Mouse (Mus musculus): ENCODE measurements around the gene Kif5c.

Gene Kif5c

GRCm38 (mm10) chr2:49773194-49773931, 154.3 kb downstream of the Kif5c start:
- no peak for ATAC-seq (ENCODE audit: insufficient number of reproducible peaks, low FRiP score, low TSS enrichment)

GRCm38 (mm10) chr2:49774180-49774579, 155.1 kb downstream of the Kif5c start:
- ATAC-seq (ENCODE audit: insufficient number of reproducible peaks, low FRiP score, low TSS enrichment): no peak

GRCm38 (mm10) chr2:49775187-49775586, 156.1 kb downstream of the Kif5c start:
- no peak for ATAC-seq (ENCODE audit: insufficient number of reproducible peaks, low FRiP score, low TSS enrichment)

GRCm38 (mm10) chr2:49775735-49776134, 156.6 kb downstream of the Kif5c start:
- no peak for ATAC-seq (ENCODE audit: insufficient number of reproducible peaks, low FRiP score, low TSS enrichment)

GRCm38 (mm10) chr2:49776407-49776806, 157.3 kb downstream of the Kif5c start:
- no peak for ATAC-seq (ENCODE audit: insufficient number of reproducible peaks, low FRiP score, low TSS enrichment)

- ATAC-seq (ENCODE audit: insufficient number of reproducible peaks, low FRiP score, low TSS enrichment): peak; percentile 45; the same call in 1 of the 2 replicates
These were observed 168.4 kb downstream of the Kif5c start, which contains the start of gene Lypd6b for GRCm38 (mm10) chr2:49787376-49788050. TSS of gene Lypd6b (plus strand) at chr2:49787688.

- peak; percentile 23; the same call in 1 of the 2 replicates for ATAC-seq (ENCODE audit: insufficient number of reproducible peaks, low FRiP score, low TSS enrichment)
These were observed 168.9 kb downstream of the Kif5c start for GRCm38 (mm10) chr2:49788051-49788418.

GRCm38 (mm10) chr2:49788643-49789042, 169.5 kb downstream of the Kif5c start:
- ATAC-seq (ENCODE audit: insufficient number of reproducible peaks, low FRiP score, low TSS enrichment): no peak

- ATAC-seq (ENCODE audit: insufficient number of reproducible peaks, low FRiP score, low TSS enrichment): no peak
These were observed 170.0 kb downstream of the Kif5c start for GRCm38 (mm10) chr2:49789078-49789477.

- ATAC-seq (ENCODE audit: insufficient number of reproducible peaks, low FRiP score, low TSS enrichment): no peak
These were observed 170.4 kb downstream of the Kif5c start for GRCm38 (mm10) chr2:49789504-49789903.

GRCm38 (mm10) chr2:49797444-49798143, 178.5 kb downstream of the Kif5c start:
- ATAC-seq (ENCODE audit: insufficient number of reproducible peaks, low FRiP score, low TSS enrichment): no peak

- ATAC-seq (ENCODE audit: insufficient number of reproducible peaks, low FRiP score, low TSS enrichment): no peak
These were observed 185.3 kb downstream of the Kif5c start for GRCm38 (mm10) chr2:49804448-49804847.

GRCm38 (mm10) chr2:49805736-49806371, 186.8 kb downstream of the Kif5c start:
- no peak for ATAC-seq (ENCODE audit: insufficient number of reproducible peaks, low FRiP score, low TSS enrichment)

- ATAC-seq (ENCODE audit: insufficient number of reproducible peaks, low FRiP score, low TSS enrichment): no peak
These were observed 190.4 kb downstream of the Kif5c start for GRCm38 (mm10) chr2:49809496-49809895.

- ATAC-seq (ENCODE audit: insufficient number of reproducible peaks, low FRiP score, low TSS enrichment): 0 out of 2 replicates have a peak, but pooled peaks have one; percentile 41
These were observed 192.3 kb downstream of the Kif5c start for GRCm38 (mm10) chr2:49811420-49811819.

GRCm38 (mm10) chr2:49811871-49812363, 192.8 kb downstream of the Kif5c start:
- peak; percentile 72 for ATAC-seq (ENCODE audit: insufficient number of reproducible peaks, low FRiP score, low TSS enrichment)

GRCm38 (mm10) chr2:49813151-49813550, 194.1 kb downstream of the Kif5c start:
- no peak for ATAC-seq (ENCODE audit: insufficient number of reproducible peaks, low FRiP score, low TSS enrichment)

- no peak for ATAC-seq (ENCODE audit: insufficient number of reproducible peaks, low FRiP score, low TSS enrichment)
These were observed 194.9 kb downstream of the Kif5c start for GRCm38 (mm10) chr2:49814011-49814410.

- ATAC-seq (ENCODE audit: insufficient number of reproducible peaks, low FRiP score, low TSS enrichment): no peak
These were observed 196.7 kb downstream of the Kif5c start for GRCm38 (mm10) chr2:49815696-49816320.

GRCm38 (mm10) chr2:49816549-49816948, 197.5 kb downstream of the Kif5c start:
- ATAC-seq (ENCODE audit: insufficient number of reproducible peaks, low FRiP score, low TSS enrichment): no peak
